Mouse (Mus musculus) embryonic facial prominence, embryonic 14.5 days (tissue): ENCODE results near the gene Lect2. TPM values are rescaled to one million over a fixed set of nuclear protein-coding genes. Genes with fewer than 3 reads are reported as not detected.

Experiments used
- ATAC-seq: fragments of 200-750 bp; cut with Nextera tagmentation; 2 replicates; pipeline ENCODE4 v1.8.0; 2017; ENCODE audit warnings: low read depth, moderate number of reproducible peaks, moderate TSS enrichment
- DNase-seq: peaks from one replicate; pipeline ENCODE4 v3.0.0-alpha.2; 2015; ENCODE audit warnings: low spot score
- H3K27ac ChIP-seq: fragments of 300-500 bp; sonication (generic); replicated peaks from 2 replicates; pipeline ENCODE4 v1.5.1; 2014; ENCODE audit warnings: low read depth, mild to moderate bottlenecking, low read length, moderate library complexity
- H3K27me3 ChIP-seq: fragments of 300-500 bp; sonication (generic); replicated peaks from 2 replicates; pipeline ENCODE4 v1.6.1; 2014; ENCODE audit warnings: low read length; ENCODE audit not compliant: control insufficient read depth, insufficient read depth
- H3K36me3 ChIP-seq: fragments of 300-500 bp; sonication (generic); 2 replicates; pipeline ENCODE4 v1.6.1; 2014; ENCODE audit warnings: low read length, mixed read lengths; ENCODE audit not compliant: control insufficient read depth, insufficient read depth
- H3K4me1 ChIP-seq: fragments of 300-500 bp; sonication (generic); 2 replicates; pipeline ENCODE4 v1.6.1; 2014; ENCODE audit warnings: antibody characterized with exemption, low read length; ENCODE audit not compliant: control insufficient read depth, insufficient read depth
- H3K4me2 ChIP-seq: fragments of 300-500 bp; sonication (generic); 2 replicates; pipeline ENCODE4 v1.6.1; 2014; ENCODE audit warnings: low read depth, mild to moderate bottlenecking, low read length, moderate library complexity, mixed read lengths
- H3K4me3 ChIP-seq: fragments of 300-500 bp; sonication (generic); 2 replicates; pipeline ENCODE4 v1.5.1; 2014; ENCODE audit warnings: low read depth, mild to moderate bottlenecking, low read length
- H3K9ac ChIP-seq: fragments of 300-500 bp; sonication (generic); 2 replicates; pipeline ENCODE4 v1.6.1; 2014; ENCODE audit warnings: low read depth, mild to moderate bottlenecking, low read length, moderate library complexity, mixed read lengths
- H3K9me3 ChIP-seq: fragments of 300-500 bp; sonication (generic); 2 replicates; pipeline ENCODE4 v1.6.1; 2016; ENCODE audit warnings: low read length; ENCODE audit not compliant: control insufficient read depth
- WGBS: fragments of 180-500 bp; shearing (Covaris S2); extraction: QIAGEN DNeasy Blood & Tissue Kit; methylation state at CpG from one replicate; pipeline ENCODE4 v1.1.7; 2014; 5-methylcytosine and 5-hydroxymethylcytosine counted together
- polyA plus RNA-seq: library from polyadenylated mRNA; unstranded; fragments of >200 nt; fragmentation: Nextera tagmentation; extraction: Ambion mirVana; gene quantifications from 2 replicates; pipeline ENCODE4 v1.2.1, GENCODE M21; 2014

The Lect2 gene
- polyA plus RNA-seq, 1 experiment from 2014 or later: 0.21 TPM

GRCm38 (mm10) chr13:56586046-56586445, 37.7 kb upstream of the Lect2 start:
- H3K9me3 ChIP-seq: no peaks in the 10 kb centered on the region
- no peaks in the 10 kb centered on the region for H3K27me3 ChIP-seq
- H3K4me3 ChIP-seq: no peak overlapping the region
- H3K4me2 ChIP-seq: no peak overlapping the region
- no peak overlapping the region for H3K9ac ChIP-seq
- 66% methylated on average over 3 of the region's 3 CpGs for WGBS
- ATAC-seq (no peak), DNase-seq (no peak)
- H3K27ac ChIP-seq: no peak overlapping the region
- H3K4me1 ChIP-seq: peaks cover 16% of the 10 kb centered on the region
- H3K36me3 ChIP-seq: no peaks in the 10 kb centered on the region

- 23% methylated on average over 3 of the region's 3 CpGs for WGBS
- no peak for ATAC-seq
- Histone ChIP-seq H3K9ac (no peak overlapping the region), H3K27me3 (no peaks in the 10 kb centered on the region), H3K27ac (peak overlapping the region; percentile 94), H3K9me3 (no peaks in the 10 kb centered on the region), H3K4me1 (peaks cover 20% of the 10 kb centered on the region), H3K4me3 (no peak overlapping the region), H3K36me3 (no peaks in the 10 kb centered on the region), H3K4me2 (peak overlapping the region; percentile 45; the same call in 1 of the 2 replicates)
- DNase-seq: no peak
These were observed 34.4 kb upstream of the Lect2 start for GRCm38 (mm10) chr13:56582720-56583119.

DNA sequence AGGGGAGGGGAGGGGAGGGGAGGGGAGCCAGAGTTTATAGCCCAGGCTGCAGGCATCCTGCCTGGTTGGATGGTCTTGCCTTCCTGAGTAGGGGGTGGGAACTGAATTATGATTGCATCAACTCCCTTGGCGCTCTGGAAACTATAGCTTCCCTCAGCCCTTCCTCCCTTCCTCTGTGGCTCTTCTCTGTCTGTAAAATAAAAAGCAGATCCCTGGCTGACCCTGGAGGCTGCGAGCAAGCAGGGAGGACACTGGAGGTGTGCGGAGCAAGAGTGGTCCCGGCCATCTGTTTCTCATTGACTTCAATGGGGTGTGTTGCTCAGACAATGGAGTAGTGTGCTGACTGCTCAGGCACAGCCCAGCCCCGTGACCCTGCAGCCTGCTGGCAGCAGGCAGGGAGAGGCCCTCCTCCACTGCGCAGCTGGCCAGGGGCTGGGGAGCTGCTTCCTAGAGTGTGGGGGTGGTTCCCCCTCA, 33.7 kb upstream of the Lect2 start:
- Histone ChIP-seq H3K4me1 (peaks cover 20% of the 10 kb centered on the region), H3K9ac (peak overlapping the region; percentile 41; the same call in 1 of the 2 replicates), H3K27ac (peak overlapping the region; percentile 94), H3K4me2 (peak overlapping the region; percentile 45), H3K27me3 (no peaks in the 10 kb centered on the region), H3K4me3 (0 out of 2 replicates have a peak overlapping the region, but pooled peaks have one; percentile 4), H3K9me3 (no peaks in the 10 kb centered on the region), H3K36me3 (no peaks in the 10 kb centered on the region)
- ATAC-seq: peak; percentile 98
- WGBS: 1% methylated on average over 6 of the region's 6 CpGs
- peak; percentile 97 for DNase-seq

GRCm38 (mm10) chr13:56581512-56581911, 33.2 kb upstream of the Lect2 start:
- Histone ChIP-seq H3K4me2 (no peak overlapping the region), H3K9me3 (no peaks in the 10 kb centered on the region), H3K27me3 (no peaks in the 10 kb centered on the region), H3K36me3 (no peaks in the 10 kb centered on the region), H3K4me1 (peaks cover 20% of the 10 kb centered on the region), H3K9ac (peak overlapping the region; percentile 41; the same call in 1 of the 2 replicates), H3K4me3 (no peak overlapping the region), H3K27ac (peak overlapping the region; percentile 94)
- ATAC-seq (0 out of 2 replicates have a peak, but pooled peaks have one; percentile 5), DNase-seq (no peak)
- WGBS: 19% methylated on average over 3 of the region's 3 CpGs

DNA sequence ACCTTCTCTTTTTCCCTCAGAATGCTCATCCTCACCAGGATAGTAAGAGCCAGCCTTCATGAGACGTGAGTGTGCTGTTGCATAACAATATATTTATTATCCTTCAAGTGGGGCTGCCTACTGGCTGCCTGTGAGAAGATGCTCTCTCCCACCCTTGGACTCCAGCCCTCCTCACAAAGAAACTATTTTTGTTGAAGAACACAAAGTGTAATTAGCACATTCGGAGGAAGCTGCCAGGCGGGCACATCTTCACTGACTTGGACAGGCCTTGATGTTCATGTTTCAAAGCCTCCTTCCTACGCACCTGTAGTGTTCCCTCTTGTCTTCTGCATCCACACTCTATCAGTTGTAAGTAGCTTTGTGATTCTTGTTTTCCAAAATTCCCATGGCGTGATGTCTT, 32.1 kb upstream of the Lect2 start:
- no peaks in the 10 kb centered on the region for H3K27me3 ChIP-seq
- peaks cover 25% of the 10 kb centered on the region for H3K4me1 ChIP-seq
- H3K4me3 ChIP-seq: no peak overlapping the region
- 71% methylated on average over 5 of the region's 5 CpGs for whole genome bisulfite sequencing
- H3K4me2 ChIP-seq: no peak overlapping the region
- no peaks in the 10 kb centered on the region for H3K36me3 ChIP-seq
- no peak for ATAC-seq
- H3K27ac ChIP-seq: no peak overlapping the region
- no peak overlapping the region for H3K9ac ChIP-seq
- no peaks in the 10 kb centered on the region for H3K9me3 ChIP-seq
- DNase-seq: no peak

DNA sequence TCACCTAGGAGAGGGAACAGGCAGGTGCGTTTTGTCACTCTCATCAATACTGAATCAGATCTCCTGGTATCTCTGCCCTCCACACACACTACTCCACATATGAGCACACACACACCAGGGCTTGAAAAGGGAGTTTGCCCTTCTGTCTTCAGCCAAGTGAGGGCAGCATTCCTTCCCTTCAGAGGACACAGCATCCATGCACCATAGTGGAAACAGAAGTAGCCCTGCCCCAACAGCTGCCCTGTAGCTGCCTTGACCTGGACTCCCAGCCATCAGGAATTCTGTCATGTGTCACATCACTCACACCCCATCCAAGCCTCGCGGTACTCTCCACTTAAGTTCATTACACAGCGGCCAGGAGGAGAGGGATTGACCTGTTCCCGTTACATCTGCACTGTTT, 29.8 kb upstream of the Lect2 start:
- H3K4me1 ChIP-seq: peaks cover 29% of the 10 kb centered on the region
- H3K9ac ChIP-seq: no peak overlapping the region
- ATAC-seq: no peak
- no peak overlapping the region for H3K27ac ChIP-seq
- H3K36me3 ChIP-seq: no peaks in the 10 kb centered on the region
- WGBS: 66% methylated on average over 5 of the region's 5 CpGs
- no peaks in the 10 kb centered on the region for H3K27me3 ChIP-seq
- no peak overlapping the region for H3K4me2 ChIP-seq
- no peak for DNase-seq
- H3K9me3 ChIP-seq: no peaks in the 10 kb centered on the region
- no peak overlapping the region for H3K4me3 ChIP-seq

- Histone ChIP-seq H3K9me3 (no peaks in the 10 kb centered on the region), H3K4me2 (no peak overlapping the region), H3K4me1 (peaks cover 18% of the 10 kb centered on the region), H3K4me3 (no peak overlapping the region), H3K27me3 (no peaks in the 10 kb centered on the region), H3K27ac (peak overlapping the region; percentile 79), H3K36me3 (no peaks in the 10 kb centered on the region), H3K9ac (no peak overlapping the region)
- DNase-seq: peak; percentile 61
- ATAC-seq: peak; percentile 23; the same call in 1 of the 2 replicates
- WGBS: 37% methylated on average over 12 of the region's 12 CpGs
These were observed 27.5 kb upstream of the Lect2 start for GRCm38 (mm10) chr13:56575701-56576321.

DNA sequence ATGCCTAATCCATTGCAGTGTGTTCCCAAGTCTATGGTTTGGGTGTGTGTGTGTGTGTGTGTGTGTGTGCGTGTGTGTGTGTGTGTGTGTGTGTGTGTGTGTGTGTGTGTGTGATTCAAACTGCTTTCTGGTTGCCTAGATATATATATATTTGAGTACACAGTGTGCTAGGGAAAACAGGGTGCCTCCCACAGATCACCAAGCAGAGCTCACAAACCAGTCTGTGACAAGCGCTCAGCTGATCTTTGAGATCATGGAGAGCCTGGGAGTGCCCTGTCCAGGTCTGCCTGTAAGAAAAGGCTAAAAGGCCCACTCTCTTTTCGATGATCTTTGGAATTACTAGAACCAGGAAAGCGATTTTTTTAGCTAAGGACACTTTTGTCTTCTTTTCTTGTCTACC, 26.8 kb upstream of the Lect2 start:
- Histone ChIP-seq H3K9me3 (no peaks in the 10 kb centered on the region), H3K9ac (no peak overlapping the region), H3K4me2 (no peak overlapping the region), H3K36me3 (no peaks in the 10 kb centered on the region), H3K27me3 (no peaks in the 10 kb centered on the region), H3K4me1 (peaks cover 16% of the 10 kb centered on the region), H3K27ac (0 out of 2 replicates have a peak overlapping the region, but pooled peaks have one; percentile 79), H3K4me3 (no peak overlapping the region)
- 83% methylated on average over 3 of the region's 4 CpGs for WGBS
- ATAC-seq: no peak
- DNase-seq: no peak

GRCm38 (mm10) chr13:56571645-56572044, 23.3 kb upstream of the Lect2 start:
- WGBS: 78% methylated on average over 8 of the region's 8 CpGs
- no peak overlapping the region for H3K4me3 ChIP-seq
- ATAC-seq (no peak), DNase-seq (no peak)
- H3K9me3 ChIP-seq: no peaks in the 10 kb centered on the region
- no peak overlapping the region for H3K4me2 ChIP-seq
- no peaks in the 10 kb centered on the region for H3K27me3 ChIP-seq
- H3K9ac ChIP-seq: no peak overlapping the region
- H3K4me1 ChIP-seq: peaks cover 16% of the 10 kb centered on the region
- H3K27ac ChIP-seq: no peak overlapping the region
- H3K36me3 ChIP-seq: no peaks in the 10 kb centered on the region
